Mouse (Mus musculus) lung, postnatal 25 days (tissue): ENCODE measurements at regions not wholly inside any gene's neighbourhood (a gene's known extent, or its start where the extent isn't known, plus 50 kb on each side); places are given as distances from the start of the nearest gene placed in this dataset.
"Not testable (repeated sequence)": the region's sequence is repeated elsewhere in the genome, so short reads cannot be mapped to it uniquely, and the experiment has no call there.

Experiments
- DNase-seq: peaks from one replicate; pipeline ENCODE4 v3.0.0; 2022; ENCODE audit warnings: low spot score

DNA sequence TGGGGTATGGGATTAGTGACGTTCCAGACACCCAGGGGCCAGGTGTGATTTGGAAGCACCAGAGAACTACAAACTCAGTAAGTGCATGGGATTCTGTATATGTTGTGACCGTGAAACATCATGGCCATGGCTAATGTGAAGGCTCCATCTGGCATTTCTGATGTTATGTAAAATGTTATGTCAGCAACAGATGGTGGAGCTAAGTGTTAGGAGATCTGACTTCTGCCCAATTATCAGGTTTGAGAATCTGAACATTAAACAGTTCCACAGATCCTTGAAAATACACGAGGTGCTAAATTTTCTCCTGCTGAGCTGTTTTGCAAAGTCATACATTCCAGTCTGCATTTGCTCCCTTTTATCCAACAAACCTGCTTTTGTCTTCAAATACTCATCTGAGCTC, 223.6 kb upstream of the Egfl6 start:
- no peak for DNase-seq

- DNase-seq = no peak
Observed at GRCm38 (mm10) chrX:166808207-166808606, 222.7 kb upstream of the Egfl6 start.

DNA sequence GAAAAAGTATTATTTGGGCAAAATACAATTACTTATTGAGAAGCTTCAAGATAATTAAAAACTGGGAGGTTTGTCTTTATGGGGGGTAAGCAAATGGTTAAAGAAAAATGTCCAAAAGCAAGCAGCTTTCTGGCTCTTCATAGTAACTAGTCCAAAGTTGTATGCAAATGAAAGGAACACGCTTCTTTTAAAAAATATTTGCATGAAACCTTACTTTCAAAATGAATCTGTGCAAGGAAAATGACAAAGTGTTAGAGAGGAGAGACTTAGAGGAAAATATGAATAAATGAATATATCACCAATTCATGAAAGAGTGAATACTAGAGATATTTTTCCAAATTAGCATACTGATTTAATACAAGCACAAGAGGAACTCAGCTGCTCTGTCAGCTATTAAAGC, 220.4 kb upstream of the Egfl6 start:
- no peak for DNase-seq

GRCm38 (mm10) chrX:166805480-166805879, 220.0 kb upstream of the Egfl6 start:
- DNase-seq = no peak

- DNase-seq = no peak
Observed at GRCm38 (mm10) chrX:166803246-166803645, 217.7 kb upstream of the Egfl6 start.

DNA sequence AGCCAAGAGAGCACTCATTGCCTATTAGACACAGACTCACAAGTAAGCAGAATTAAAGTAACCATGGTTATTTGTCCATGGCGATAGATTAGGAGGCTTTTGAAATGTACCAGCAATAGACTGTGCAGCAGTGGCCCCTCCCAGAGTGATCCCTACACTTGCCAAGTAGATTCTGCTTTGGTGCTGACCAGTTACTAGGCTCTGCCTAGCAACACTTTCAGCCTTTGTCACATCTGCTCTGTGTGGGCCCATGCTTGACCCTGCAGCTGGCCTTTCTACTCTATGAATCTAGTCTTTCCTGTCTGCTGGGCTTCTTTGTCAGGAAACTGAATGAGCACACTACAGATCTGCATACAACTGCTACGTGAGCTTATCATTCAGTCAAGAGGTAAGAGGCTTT, 215.5 kb upstream of the Egfl6 start:
- DNase-seq = no peak

GRCm38 (mm10) chrX:166795651-166796050, 210.1 kb upstream of the Egfl6 start:
- no peak for DNase-seq

GRCm38 (mm10) chrX:166789031-166789430, 203.5 kb upstream of the Egfl6 start:
- DNase-seq = no peak

DNA sequence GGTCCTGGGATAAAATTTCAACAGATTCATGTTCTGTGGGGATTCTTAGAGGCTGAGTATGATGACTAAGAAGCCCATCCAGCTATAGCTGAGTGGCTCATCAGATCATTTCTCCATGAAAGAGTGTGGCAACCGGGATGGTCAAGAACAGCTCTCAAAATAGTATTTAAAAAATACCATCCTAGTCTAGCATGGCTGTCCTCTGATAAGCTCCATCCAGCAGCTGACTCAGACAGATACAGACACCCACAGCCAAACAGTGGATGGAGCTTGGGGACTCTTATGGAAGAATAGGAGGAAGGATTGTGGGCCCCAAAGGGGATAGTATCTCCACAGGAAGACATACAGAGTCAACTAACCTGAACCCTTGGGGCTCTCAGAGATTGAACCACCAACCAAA, 201.6 kb upstream of the Egfl6 start:
- DNase-seq = not testable (repeated sequence)

GRCm38 (mm10) chrX:166785615-166786014, 200.1 kb upstream of the Egfl6 start:
- DNase-seq = no peak

DNA sequence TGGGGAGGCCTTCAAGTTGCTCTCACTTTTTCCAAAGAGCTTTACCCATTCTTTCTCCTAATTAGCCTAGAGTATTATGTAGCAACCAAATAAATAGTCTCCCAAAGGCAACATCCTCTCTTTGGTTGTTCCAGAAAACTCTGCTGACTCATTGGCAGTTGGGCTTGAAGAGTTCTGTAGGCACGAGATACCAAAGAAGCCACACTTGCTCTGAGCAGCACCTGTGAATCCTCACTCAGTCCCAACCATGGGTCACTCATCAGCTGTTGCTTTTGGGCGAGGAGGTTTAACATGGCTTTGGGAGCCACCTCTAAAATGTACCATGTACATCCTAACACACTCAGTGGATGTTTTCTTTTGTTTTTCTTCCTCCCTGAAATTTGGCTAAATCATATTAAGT, 197.9 kb upstream of the Egfl6 start:
- DNase-seq = no peak

DNA sequence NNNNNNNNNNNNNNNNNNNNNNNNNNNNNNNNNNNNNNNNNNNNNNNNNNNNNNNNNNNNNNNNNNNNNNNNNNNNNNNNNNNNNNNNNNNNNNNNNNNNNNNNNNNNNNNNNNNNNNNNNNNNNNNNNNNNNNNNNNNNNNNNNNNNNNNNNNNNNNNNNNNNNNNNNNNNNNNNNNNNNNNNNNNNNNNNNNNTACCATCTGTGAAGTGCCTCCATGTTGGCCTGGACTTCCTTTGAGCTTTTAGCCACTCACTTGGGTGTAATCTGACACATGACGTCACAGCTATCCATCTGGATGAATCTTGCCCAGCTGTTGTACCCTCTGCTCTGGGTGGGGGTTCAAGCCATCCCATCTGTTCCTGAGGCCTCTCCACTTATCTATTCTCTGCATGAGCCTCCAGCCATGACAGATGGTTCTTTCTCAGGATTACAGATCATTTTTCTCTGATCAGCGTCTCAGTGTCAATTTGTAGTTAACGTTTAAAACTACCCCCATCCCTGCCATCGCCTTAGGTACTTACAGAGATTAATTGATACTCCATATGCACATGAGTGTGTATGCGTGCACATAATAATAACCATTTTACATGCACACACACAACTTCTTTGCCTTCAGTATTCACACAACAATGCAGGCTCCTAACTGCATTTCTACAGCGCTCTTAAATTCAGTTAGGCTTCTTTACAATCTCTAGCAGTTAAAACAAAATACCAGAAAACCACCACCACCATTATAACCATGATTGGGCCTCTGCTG, 194.0 kb upstream of the Egfl6 start:
- DNase-seq = no peak

DNA sequence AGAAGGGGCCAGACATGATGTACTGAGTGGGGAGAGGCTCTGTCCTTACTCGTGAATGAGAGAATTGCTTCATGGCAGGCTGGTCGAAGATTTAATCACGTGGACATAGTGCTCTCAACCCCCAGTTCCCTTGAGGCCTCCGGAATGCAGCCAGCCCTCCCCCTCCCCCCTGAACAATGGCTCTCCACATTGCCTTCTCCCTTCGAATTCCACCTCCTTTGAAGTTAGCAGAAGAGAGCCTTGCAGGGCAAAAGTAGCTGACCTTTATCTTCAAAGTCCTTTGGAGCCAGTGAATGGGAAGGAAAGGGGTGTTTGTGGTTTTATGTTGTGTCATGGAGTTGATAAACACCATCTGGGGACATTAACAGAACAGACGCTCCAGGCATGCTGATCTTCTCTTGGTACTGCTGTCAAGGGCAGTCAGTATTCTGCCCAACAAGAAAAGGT, 187.9 kb upstream of the Egfl6 start:
- DNase-seq = no peak

GRCm38 (mm10) chrX:166766991-166767390, 181.5 kb upstream of the Egfl6 start:
- DNase-seq = no peak

GRCm38 (mm10) chrX:166765647-166766046, 180.1 kb upstream of the Egfl6 start:
- no peak for DNase-seq

DNA sequence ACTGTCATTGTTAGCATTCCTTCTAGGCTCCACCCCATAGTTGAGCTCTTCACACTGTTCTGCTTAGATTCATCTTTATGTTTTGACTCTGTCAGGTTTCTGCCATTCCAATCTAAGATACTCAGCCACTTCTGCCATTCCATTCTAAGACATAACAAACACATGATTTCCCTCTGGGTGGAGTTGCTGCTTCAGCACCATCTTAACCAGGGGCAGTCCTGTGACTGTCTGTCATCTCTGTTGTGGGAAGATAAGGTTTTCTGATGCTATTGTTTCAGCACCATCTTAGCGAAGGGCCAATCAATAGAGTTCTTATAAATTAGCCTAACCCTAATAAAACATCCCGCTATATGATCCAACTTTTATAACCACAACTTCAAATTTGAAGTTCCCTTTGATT, 176.6 kb upstream of the Egfl6 start:
- DNase-seq = no peak

GRCm38 (mm10) chrX:166757152-166757551, 171.6 kb upstream of the Egfl6 start:
- no peak for DNase-seq

- DNase-seq = no peak
Observed at GRCm38 (mm10) chrX:166754967-166755654, 169.6 kb upstream of the Egfl6 start.

DNA sequence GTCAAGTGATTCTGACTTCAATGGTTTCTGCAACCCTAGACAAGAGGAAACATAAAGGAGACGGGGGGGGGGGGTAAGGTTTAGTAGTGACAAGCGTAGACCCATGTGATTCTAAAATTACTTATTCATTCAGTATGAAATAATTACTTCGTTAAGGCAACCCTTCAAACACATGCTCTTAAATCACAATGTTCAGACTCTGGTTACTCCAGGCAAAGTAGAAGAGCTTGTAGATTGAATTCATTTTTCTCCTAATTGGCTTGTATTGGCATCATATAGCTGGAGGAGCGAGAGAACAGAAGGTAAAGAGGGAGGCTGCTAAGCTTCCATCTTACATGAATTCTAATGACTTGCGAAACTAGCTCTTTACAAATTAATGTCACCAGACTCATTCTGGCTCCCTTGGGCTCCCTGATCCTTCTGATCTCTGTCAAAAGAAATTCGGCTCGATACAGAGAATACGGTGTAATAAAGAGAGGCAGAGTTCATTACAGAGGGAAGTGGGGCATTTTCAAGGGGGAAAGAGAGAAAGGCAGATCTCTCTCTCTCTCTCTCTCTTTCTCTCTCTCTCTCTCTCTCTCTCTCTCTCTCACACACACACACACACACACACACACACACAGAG, 163.6 kb upstream of the Egfl6 start:
- DNase-seq = no peak

- no peak for DNase-seq
Observed at GRCm38 (mm10) chrX:166731354-166731753, 145.8 kb upstream of the Egfl6 start.

- DNase-seq = no peak
Observed at GRCm38 (mm10) chrX:166728622-166728928, 143.1 kb upstream of the Egfl6 start.

DNA sequence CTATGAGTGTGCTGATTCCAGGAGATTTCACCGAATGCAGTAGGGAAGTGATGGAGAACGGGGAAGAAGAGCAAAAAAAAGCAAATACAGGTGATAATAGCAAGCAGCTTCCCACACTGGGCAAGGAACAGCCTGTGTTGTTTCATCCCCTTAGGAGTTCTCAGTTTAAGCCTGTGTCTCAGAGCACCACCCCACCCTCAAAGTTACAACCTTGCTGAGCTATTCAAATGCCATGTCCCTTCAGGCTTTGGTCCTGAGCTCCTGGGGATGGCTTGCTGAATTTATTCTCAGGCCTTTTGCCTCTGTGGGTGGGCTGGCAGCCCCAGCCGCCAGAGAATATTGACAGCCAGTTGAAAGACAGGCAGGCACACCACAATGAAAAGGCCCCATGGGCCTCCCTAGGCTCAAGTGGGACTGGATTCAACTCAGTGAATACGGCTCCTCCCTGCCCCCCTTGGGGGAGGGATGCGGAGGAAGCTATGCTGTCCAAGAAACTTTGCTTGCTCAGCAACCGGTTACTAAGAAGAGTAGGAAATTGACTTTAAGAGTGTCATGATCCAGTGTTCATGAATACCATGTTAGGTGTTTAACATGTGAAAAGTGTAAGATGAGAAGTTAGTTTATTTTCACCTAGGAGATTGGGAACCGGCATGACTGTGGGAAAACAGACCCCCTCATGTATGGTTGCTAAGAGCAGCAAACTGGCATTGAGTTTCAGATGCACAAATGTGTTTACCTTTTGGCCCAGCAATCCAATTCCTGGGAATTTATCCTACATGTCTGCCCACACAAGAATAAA, 142.5 kb upstream of the Egfl6 start:
- DNase-seq = no peak
